Mouse (Mus musculus): ENCODE data around the gene Zdhhc13. TPM values are rescaled to one million over a fixed set of nuclear protein-coding genes. Genes with fewer than 3 reads are reported as not detected.
A peak's percentile ranks its signal among the peaks of the same experiment; 100 is the strongest.

Gene Zdhhc13
- polyA plus RNA-seq, 1 experiment from 2014 or later = 39.3 TPM

- Histone ChIP-seq H3K9ac (no peak overlapping the region), H3K27ac (no peak overlapping the region), H3K4me1 (no peaks in the 10 kb centered on the region), H3K36me3 (peaks cover 6% of the 10 kb centered on the region), H3K27me3 (no peaks in the 10 kb centered on the region), H3K4me2 (no peak overlapping the region), H3K4me3 (replicated peaks) (no peak overlapping the region), H3K9me3 (replicated peaks) (no peaks in the 10 kb centered on the region)
- ATAC-seq (replicated peaks; ENCODE audit: low FRiP score) = no peak
- WGBS = 91% methylated on average over 1 of the region's 1 CpGs
These were observed 43.9 kb downstream of the Zdhhc13 start for GRCm38 (mm10) chr7:48832735-48833134.

GRCm38 (mm10) chr7:48834371-48834970, 45.7 kb downstream of the Zdhhc13 start:
- no peaks in the 10 kb centered on the region for H3K4me1 ChIP-seq
- 68% methylated on average over 4 of the region's 4 CpGs for WGBS
- no peaks in the 10 kb centered on the region for H3K27me3 ChIP-seq

GRCm38 (mm10) chr7:48834989-48835626, 46.3 kb downstream of the Zdhhc13 start:
- no peaks in the 10 kb centered on the region for H3K27me3 ChIP-seq
- H3K4me3 ChIP-seq (replicated peaks) = no peak overlapping the region
- H3K4me1 ChIP-seq = no peaks in the 10 kb centered on the region
- no peaks in the 10 kb centered on the region for H3K36me3 ChIP-seq
- H3K9me3 ChIP-seq (replicated peaks) = no peaks in the 10 kb centered on the region
- H3K4me2 ChIP-seq = no peak overlapping the region
- WGBS = 72% methylated on average over 12 of the region's 12 CpGs
- H3K27ac ChIP-seq = no peak overlapping the region
- no peak for ATAC-seq (replicated peaks; ENCODE audit: low FRiP score)
- no peak overlapping the region for H3K9ac ChIP-seq

More at GRCm38 (mm10) chr7:48834371-48834970, 45.7 kb downstream of the Zdhhc13 start:
- Histone ChIP-seq H3K27ac (no peak overlapping the region), H3K36me3 (no peaks in the 10 kb centered on the region), H3K9ac (no peak overlapping the region), H3K4me2 (no peak overlapping the region), H3K9me3 (replicated peaks) (no peaks in the 10 kb centered on the region), H3K4me3 (replicated peaks) (no peak overlapping the region)
- ATAC-seq (replicated peaks; ENCODE audit: low FRiP score) = no peak

- H3K27me3 ChIP-seq = no peaks in the 10 kb centered on the region
- no peaks in the 10 kb centered on the region for H3K36me3 ChIP-seq
- ATAC-seq (replicated peaks; ENCODE audit: low FRiP score) = no peak
- 69% methylated on average over 6 of the region's 6 CpGs for WGBS
- H3K4me2 ChIP-seq = no peak overlapping the region
- no peaks in the 10 kb centered on the region for H3K4me1 ChIP-seq
- no peaks in the 10 kb centered on the region for H3K9me3 ChIP-seq (replicated peaks)
- no peak overlapping the region for H3K4me3 ChIP-seq (replicated peaks)
- no peak overlapping the region for H3K27ac ChIP-seq
- no peak overlapping the region for H3K9ac ChIP-seq
These were observed 48.1 kb downstream of the Zdhhc13 start for GRCm38 (mm10) chr7:48836949-48837348.

GRCm38 (mm10) chr7:48838434-48838833, 49.6 kb downstream of the Zdhhc13 start:
- Histone ChIP-seq H3K4me2 (no peak overlapping the region), H3K4me1 (no peaks in the 10 kb centered on the region), H3K9me3 (replicated peaks) (no peaks in the 10 kb centered on the region), H3K27me3 (no peaks in the 10 kb centered on the region), H3K4me3 (replicated peaks) (no peak overlapping the region), H3K36me3 (no peaks in the 10 kb centered on the region), H3K27ac (no peak overlapping the region), H3K9ac (no peak overlapping the region)
- WGBS = 75% methylated on average over 2 of the region's 2 CpGs
- no peak for ATAC-seq (replicated peaks; ENCODE audit: low FRiP score)

- Histone ChIP-seq H3K4me3 (replicated peaks) (no peak overlapping the region), H3K27ac (no peak overlapping the region), H3K9me3 (replicated peaks) (no peaks in the 10 kb centered on the region), H3K27me3 (no peaks in the 10 kb centered on the region), H3K9ac (no peak overlapping the region), H3K36me3 (no peaks in the 10 kb centered on the region), H3K4me1 (peaks cover 4% of the 10 kb centered on the region; the same call in 1 of the 2 replicates), H3K4me2 (no peak overlapping the region)
- WGBS = 90% methylated on average over 2 of the region's 2 CpGs
- ATAC-seq (replicated peaks; ENCODE audit: low FRiP score) = no peak
These were observed 51.7 kb downstream of the Zdhhc13 start for GRCm38 (mm10) chr7:48840545-48840944.

GRCm38 (mm10) chr7:48841538-48841937, 52.7 kb downstream of the Zdhhc13 start:
- H3K4me1 ChIP-seq = peaks cover 4% of the 10 kb centered on the region; the same call in 1 of the 2 replicates
- H3K36me3 ChIP-seq = no peaks in the 10 kb centered on the region
- H3K9me3 ChIP-seq (replicated peaks) = no peaks in the 10 kb centered on the region
- no peak for ATAC-seq (replicated peaks; ENCODE audit: low FRiP score)
- H3K27me3 ChIP-seq = no peaks in the 10 kb centered on the region
- H3K4me3 ChIP-seq (replicated peaks) = no peak overlapping the region
- no peak overlapping the region for H3K27ac ChIP-seq
- WGBS = 54% methylated on average over 4 of the region's 4 CpGs
- no peak overlapping the region for H3K4me2 ChIP-seq
- H3K9ac ChIP-seq = no peak overlapping the region

- peaks cover 4% of the 10 kb centered on the region; the same call in 1 of the 2 replicates for H3K4me1 ChIP-seq
- no peak overlapping the region for H3K4me3 ChIP-seq (replicated peaks)
- 65% methylated on average over 3 of the region's 3 CpGs for WGBS
- ATAC-seq (replicated peaks; ENCODE audit: low FRiP score) = no peak
- no peak overlapping the region for H3K4me2 ChIP-seq
- H3K27ac ChIP-seq = no peak overlapping the region
- H3K9ac ChIP-seq = no peak overlapping the region
- no peaks in the 10 kb centered on the region for H3K36me3 ChIP-seq
- H3K27me3 ChIP-seq = no peaks in the 10 kb centered on the region
- no peaks in the 10 kb centered on the region for H3K9me3 ChIP-seq (replicated peaks)
These were observed 53.5 kb downstream of the Zdhhc13 start for GRCm38 (mm10) chr7:48842353-48842752.

GRCm38 (mm10) chr7:48843541-48843940, 54.7 kb downstream of the Zdhhc13 start:
- Histone ChIP-seq H3K9me3 (replicated peaks) (no peaks in the 10 kb centered on the region), H3K4me1 (peaks cover 4% of the 10 kb centered on the region; the same call in 1 of the 2 replicates), H3K27me3 (no peaks in the 10 kb centered on the region), H3K4me3 (replicated peaks) (no peak overlapping the region), H3K36me3 (no peaks in the 10 kb centered on the region), H3K27ac (no peak overlapping the region), H3K9ac (no peak overlapping the region), H3K4me2 (no peak overlapping the region)
- no peak for ATAC-seq (replicated peaks; ENCODE audit: low FRiP score)
- 91% methylated on average over 5 of the region's 5 CpGs for WGBS

GRCm38 (mm10) chr7:48845213-48845973, 56.6 kb downstream of the Zdhhc13 start:
- Histone ChIP-seq H3K4me2 (no peak overlapping the region), H3K9me3 (replicated peaks) (no peaks in the 10 kb centered on the region), H3K4me3 (replicated peaks) (no peak overlapping the region), H3K4me1 (peaks cover 4% of the 10 kb centered on the region; the same call in 1 of the 2 replicates), H3K9ac (no peak overlapping the region), H3K27ac (no peak overlapping the region), H3K27me3 (no peaks in the 10 kb centered on the region), H3K36me3 (no peaks in the 10 kb centered on the region)
- peak; percentile 69; the same call in 1 of the 2 replicates for ATAC-seq (replicated peaks; ENCODE audit: low FRiP score)
- WGBS = 61% methylated on average over 12 of the region's 12 CpGs

GRCm38 (mm10) chr7:48846755-48847154, 58.0 kb downstream of the Zdhhc13 start:
- Histone ChIP-seq H3K4me1 (peaks cover 4% of the 10 kb centered on the region; the same call in 1 of the 2 replicates), H3K9ac (no peak overlapping the region), H3K4me3 (replicated peaks) (no peak overlapping the region), H3K4me2 (no peak overlapping the region), H3K36me3 (no peaks in the 10 kb centered on the region), H3K27ac (no peak overlapping the region), H3K9me3 (replicated peaks) (no peaks in the 10 kb centered on the region), H3K27me3 (no peaks in the 10 kb centered on the region)
- ATAC-seq (replicated peaks; ENCODE audit: low FRiP score) = no peak
- WGBS = 71% methylated on average over 6 of the region's 6 CpGs

All from kidney, embryonic 15.5 days (tissue).